8 mouse cellular contexts compared by ENCODE assay signal in genomic region chr8:83748708-83749107, GRCm38 (mm10). TPM values are rescaled to one million over a fixed set of nuclear protein-coding genes. Genes with fewer than 3 reads are reported as not detected.
DNase-seq lines count a peak whose midpoint lies in the region; ATAC-seq and TF ChIP-seq lines count a peak whose summit lies in the region.

No protein-coding gene starts in this region.

- no peak overlapping the region for H3K4me3 ChIP-seq in neural tube, embryonic 11.5 days (ENCODE audit: low read depth, low read length)
- H3K4me3 ChIP-seq in heart, embryonic 10.5 days = peak overlapping the region; percentile 63
- H3K4me3 ChIP-seq in liver, adult 2 months (ENCODE audit: insufficient read depth, low read depth, low read length) = no peak overlapping the region
- H3K4me3 ChIP-seq in neural tube, embryonic 13.5 days = no peak overlapping the region
- no peak overlapping the region for H3K4me3 ChIP-seq in midbrain, embryonic 14.5 days (replicated peaks; ENCODE audit: low read depth, low read length)

- no peak for TF ChIP-seq CTCF in liver, adult 2 months (IDR thresholded peaks at IDR 0.05; ENCODE audit: low read depth, low read length)

- no peak for ATAC-seq in neural tube, embryonic 11.5 days (ENCODE audit: insufficient read depth, low FRiP score, low TSS enrichment)
- peak; percentile 37 for ATAC-seq in neural tube, embryonic 13.5 days (ENCODE audit: low read depth)
- ATAC-seq in midbrain, embryonic 14.5 days (ENCODE audit: low FRiP score, low TSS enrichment) = no peak

- no peak for TF ChIP-seq POLR2A in liver, adult 2 months (IDR thresholded peaks at IDR 0.05; ENCODE audit: extremely low read depth, insufficient read depth, low read length)

- H3K9me3 ChIP-seq in neural tube, embryonic 11.5 days (ENCODE audit: control insufficient read depth, low read length) = no peaks in the 10 kb centered on the region
- no peaks in the 10 kb centered on the region for H3K9me3 ChIP-seq in heart, embryonic 10.5 days
- no peaks in the 10 kb centered on the region for H3K9me3 ChIP-seq in neural tube, embryonic 13.5 days
- no peaks in the 10 kb centered on the region for H3K9me3 ChIP-seq in midbrain, embryonic 14.5 days (ENCODE audit: control insufficient read depth, low read length)

- DNase-seq in neural tube, embryonic 11.5 days (ENCODE audit: low spot score) = peak; percentile 56
- DNase-seq in neural tube, embryonic 10.5 days (ENCODE audit: extremely low spot score, low spot score) = no peak
- DNase-seq in heart, embryonic 10.5 days (ENCODE audit: low spot score) = no peak
- DNase-seq in liver, adult 2 months (ENCODE audit: extremely low read depth, low read depth, low spot score) = peak; percentile 45
- no peak for DNase-seq in right cerebral cortex, adult 18-20 months
- DNase-seq in right cerebral cortex, postnatal 4 days = no peak
- no peak for DNase-seq in midbrain, embryonic 14.5 days

- WGBS in neural tube, embryonic 11.5 days = 34% methylated on average over 3 of the region's 3 CpGs
- WGBS in heart, embryonic 10.5 days = 36% methylated on average over 3 of the region's 3 CpGs
- 45% methylated on average over 3 of the region's 3 CpGs for WGBS in liver, adult 2 months
- 23% methylated on average over 3 of the region's 3 CpGs for WGBS in neural tube, embryonic 13.5 days
- WGBS in midbrain, embryonic 14.5 days = 51% methylated on average over 3 of the region's 3 CpGs

- no peak overlapping the region for H3K4me2 ChIP-seq in neural tube, embryonic 11.5 days (ENCODE audit: low read depth)
- no peak overlapping the region for H3K4me2 ChIP-seq in neural tube, embryonic 13.5 days
- no peak overlapping the region for H3K4me2 ChIP-seq in midbrain, embryonic 14.5 days (ENCODE audit: low read length)

- no peak overlapping the region for H3K9ac ChIP-seq in neural tube, embryonic 11.5 days (ENCODE audit: low read length)
- no peak overlapping the region for H3K9ac ChIP-seq in liver, adult 2 months (ENCODE audit: low read depth, low read length)
- no peak overlapping the region for H3K9ac ChIP-seq in neural tube, embryonic 13.5 days
- H3K9ac ChIP-seq in midbrain, embryonic 14.5 days (replicated peaks; ENCODE audit: low read length) = no peak overlapping the region

- H3K4me1 ChIP-seq in neural tube, embryonic 11.5 days (ENCODE audit: control insufficient read depth, insufficient read depth, low read length) = peaks cover 9% of the 10 kb centered on the region
- H3K4me1 ChIP-seq in heart, embryonic 10.5 days = peaks cover 24% of the 10 kb centered on the region
- no peaks in the 10 kb centered on the region for H3K4me1 ChIP-seq in liver, adult 2 months (ENCODE audit: control insufficient read depth, insufficient read depth, low read length)
- H3K4me1 ChIP-seq in neural tube, embryonic 13.5 days (replicated peaks) = peaks cover 17% of the 10 kb centered on the region
- H3K4me1 ChIP-seq in midbrain, embryonic 14.5 days (ENCODE audit: control insufficient read depth, insufficient read depth, low read length) = peaks cover 3% of the 10 kb centered on the region; the same call in 1 of the 2 replicates

- H3K27ac ChIP-seq in neural tube, embryonic 11.5 days (ENCODE audit: low read depth, low read length) = no peak overlapping the region
- peak overlapping the region; percentile 88 for H3K27ac ChIP-seq in heart, embryonic 10.5 days
- H3K27ac ChIP-seq in liver, adult 2 months (replicated peaks; ENCODE audit: insufficient read depth, low read depth, low read length) = peak overlapping the region; percentile 49
- H3K27ac ChIP-seq in neural tube, embryonic 13.5 days (replicated peaks) = peak overlapping the region; percentile 49; the same call in 1 of the 2 replicates
- no peak overlapping the region for H3K27ac ChIP-seq in midbrain, embryonic 14.5 days (replicated peaks; ENCODE audit: low read depth, low read length)

- no peaks in the 10 kb centered on the region for H3K36me3 ChIP-seq in neural tube, embryonic 11.5 days (ENCODE audit: control insufficient read depth, insufficient read depth, low read length)
- H3K36me3 ChIP-seq in heart, embryonic 10.5 days = no peaks in the 10 kb centered on the region
- no peaks in the 10 kb centered on the region for H3K36me3 ChIP-seq in liver, adult 2 months (ENCODE audit: control insufficient read depth, insufficient read depth, low read length)
- H3K36me3 ChIP-seq in neural tube, embryonic 13.5 days = no peaks in the 10 kb centered on the region
- H3K36me3 ChIP-seq in midbrain, embryonic 14.5 days (ENCODE audit: control insufficient read depth, insufficient read depth, low read length) = no peaks in the 10 kb centered on the region

- peaks cover 17% of the 10 kb centered on the region for H3K27me3 ChIP-seq in neural tube, embryonic 11.5 days (ENCODE audit: control insufficient read depth, insufficient read depth, low read length)
- peaks cover 15% of the 10 kb centered on the region for H3K27me3 ChIP-seq in heart, embryonic 10.5 days (ENCODE audit: insufficient read depth, poor library complexity, severe bottlenecking)
- no peaks in the 10 kb centered on the region for H3K27me3 ChIP-seq in liver, adult 2 months (ENCODE audit: control insufficient read depth, insufficient read depth, low read length)
- H3K27me3 ChIP-seq in neural tube, embryonic 13.5 days = peaks cover 39% of the 10 kb centered on the region
- H3K27me3 ChIP-seq in midbrain, embryonic 14.5 days (ENCODE audit: control insufficient read depth, insufficient read depth, low read length) = no peaks in the 10 kb centered on the region; the same call in 1 of the 2 replicates

- H3K79me2 ChIP-seq in liver, adult 2 months (ENCODE audit: control insufficient read depth, insufficient read depth, low read length) = no peaks in the 10 kb centered on the region

RNA-seq across cellular contexts. Expression of gene Adgre5, which starts 7.6 kb away (rescaled TPM):
- 16.3 and 18.0 TPM in 2 replicates for polyA plus RNA-seq in neural tube, embryonic 11.5 days (2014; fragmentation: Nextera tagmentation; extraction: Ambion mirVana)
- polyA plus RNA-seq in heart, embryonic 10.5 days (2016; fragmentation: Nextera tagmentation; extraction: Ambion mirVana) = 11.8 and 17.1 TPM in 2 replicates
- total RNA-seq in liver, adult 2 months (2014; rRNA removed) = 20.8 and 21.2 TPM in 2 replicates
- polyA plus RNA-seq in liver, adult 2 months (2012; rRNA removed) = 9.7 and 17.9 TPM in 2 replicates
- 12.7 and 14.7 TPM in 2 replicates for polyA plus RNA-seq in neural tube, embryonic 13.5 days (2015; fragmentation: Nextera tagmentation; extraction: Ambion mirVana)
- polyA plus RNA-seq in midbrain, embryonic 14.5 days (2014; fragmentation: Nextera tagmentation; extraction: Ambion mirVana) = 8.5 and 12.3 TPM in 2 replicates

RNA-seq across cellular contexts. Expression of gene Ddx39, which starts 33.7 kb away (rescaled TPM):
- 214 and 223 TPM in 2 replicates for polyA plus RNA-seq in neural tube, embryonic 11.5 days (2014; fragmentation: Nextera tagmentation; extraction: Ambion mirVana)
- polyA plus RNA-seq in heart, embryonic 10.5 days (2016; fragmentation: Nextera tagmentation; extraction: Ambion mirVana) = 221 and 253 TPM in 2 replicates
- total RNA-seq in liver, adult 2 months (2014; rRNA removed) = 13.5 and 19.2 TPM in 2 replicates
- polyA plus RNA-seq in liver, adult 2 months (2012; rRNA removed) = 14.3 and 17.2 TPM in 2 replicates
- 101 and 105 TPM in 2 replicates for polyA plus RNA-seq in neural tube, embryonic 13.5 days (2015; fragmentation: Nextera tagmentation; extraction: Ambion mirVana)
- 109 and 113 TPM in 2 replicates for polyA plus RNA-seq in midbrain, embryonic 14.5 days (2014; fragmentation: Nextera tagmentation; extraction: Ambion mirVana)

RNA-seq across cellular contexts. Expression of gene Pkn1, which starts 49.7 kb away (rescaled TPM):
- polyA plus RNA-seq in neural tube, embryonic 11.5 days (2014; fragmentation: Nextera tagmentation; extraction: Ambion mirVana) = 29.3 and 29.5 TPM in 2 replicates
- 21.5 and 23.2 TPM in 2 replicates for polyA plus RNA-seq in heart, embryonic 10.5 days (2016; fragmentation: Nextera tagmentation; extraction: Ambion mirVana)
- 17.3 and 20.1 TPM in 2 replicates for total RNA-seq in liver, adult 2 months (2014; rRNA removed)
- 18.0 and 28.8 TPM in 2 replicates for polyA plus RNA-seq in liver, adult 2 months (2012; rRNA removed)
- 21.3 and 25.5 TPM in 2 replicates for polyA plus RNA-seq in neural tube, embryonic 13.5 days (2015; fragmentation: Nextera tagmentation; extraction: Ambion mirVana)
- 26.6 TPM in 2 replicates for polyA plus RNA-seq in midbrain, embryonic 14.5 days (2014; fragmentation: Nextera tagmentation; extraction: Ambion mirVana)

Comparison
In these comparisons a context has a peak if more than half of its experiments do, and no peak if none do; other contexts are left out.
1. DNase-seq: peak in neural tube, embryonic 11.5 days (single experiment) and liver, adult 2 months (single experiment); none in neural tube, embryonic 10.5 days (single experiment), heart, embryonic 10.5 days (single experiment), right cerebral cortex, adult 18-20 months (single experiment), right cerebral cortex, postnatal 4 days (single experiment) and midbrain, embryonic 14.5 days (single experiment).
2. H3K27ac ChIP-seq: peak in heart, embryonic 10.5 days (single experiment), liver, adult 2 months (single experiment) and neural tube, embryonic 13.5 days (single experiment); none in neural tube, embryonic 11.5 days (single experiment) and midbrain, embryonic 14.5 days (single experiment).